18 mouse cellular contexts compared by ENCODE assay signal in genomic region chr17:71380346-71380745, GRCm38 (mm10).
"Had no signal": no experiment of that assay in that cellular context is flagged by ENCODE, and none has a peak within 500 bp of the region (broad histone marks: within the 10 kb centered on the region; RNA-seq: fewer than 3 reads in every experiment).

No protein-coding gene starts in this region.

- H3K4me3 ChIP-seq: liver, embryonic 13.5 days; liver, embryonic 15.5 days; myocyte; neural tube, embryonic 13.5 days; neural tube, embryonic 15.5 days had no signal

- H3K4me1 ChIP-seq: liver, embryonic 13.5 days; liver, embryonic 15.5 days; neural tube, embryonic 13.5 days; neural tube, embryonic 15.5 days had no signal

- H3K27me3 ChIP-seq: liver, embryonic 13.5 days; liver, embryonic 15.5 days; neural tube, embryonic 13.5 days; neural tube, embryonic 15.5 days had no signal

- H3K27ac ChIP-seq: liver, embryonic 13.5 days; liver, embryonic 15.5 days; neural tube, embryonic 13.5 days; neural tube, embryonic 15.5 days had no signal

- DNase-seq: liver, embryonic 13.5 days; liver, postnatal 0 days; lung, embryonic 14.5 days; lung, postnatal 10 days; lung, postnatal 4 days; retina, postnatal 1 day; right cerebral cortex, adult 18-20 months; right cerebral cortex, postnatal 25 days; right cerebral cortex, postnatal 4 days; spleen, adult 18-20 months; thymus, adult 18-20 months; thymus, postnatal 14 days; thymus, postnatal 36 days had no signal

- H3K4me2 ChIP-seq: liver, embryonic 11.5 days; liver, embryonic 13.5 days; liver, embryonic 15.5 days; lung, embryonic 14.5 days; neural tube, embryonic 13.5 days; neural tube, embryonic 15.5 days had no signal

- H3K9me3 ChIP-seq: liver, embryonic 13.5 days; liver, embryonic 15.5 days; neural tube, embryonic 13.5 days; neural tube, embryonic 15.5 days had no signal

- ATAC-seq: liver, postnatal 0 days had no signal

- H3K9ac ChIP-seq: liver, embryonic 13.5 days; liver, embryonic 15.5 days; liver, postnatal 0 days; lung, embryonic 14.5 days; neural tube, embryonic 13.5 days; neural tube, embryonic 15.5 days had no signal
